Mouse (Mus musculus): ENCODE measurements at regions not wholly inside any gene's neighbourhood (a gene's known extent, or its start where the extent isn't known, plus 50 kb on each side); places are given as distances from the start of the nearest gene placed in this dataset.

- Histone ChIP-seq H3K4me2 (ENCODE audit: low read depth, low read length) (no peak overlapping the region), H3K4me1 (ENCODE audit: control insufficient read depth, insufficient read depth, low read length) (0 out of 2 replicates have a peak, but pooled peaks cover 4% of the 10 kb centered on the region), H3K27me3 (replicated peaks; ENCODE audit: control insufficient read depth, insufficient read depth, low read length) (no peaks in the 10 kb centered on the region), H3K9me3 (ENCODE audit: control insufficient read depth, low read length) (no peaks in the 10 kb centered on the region), H3K27ac (ENCODE audit: low read length) (no peak overlapping the region), H3K9ac (ENCODE audit: low read depth, low read length) (no peak overlapping the region), H3K36me3 (ENCODE audit: control insufficient read depth, insufficient read depth, low read length) (no peaks in the 10 kb centered on the region), H3K4me3 (ENCODE audit: low read length) (no peak overlapping the region)
- ATAC-seq, result no peak
- WGBS, result 32% methylated on average over 1 of the region's 1 CpGs
These were observed 51.9 kb upstream of the Lgalsl start for GRCm38 (mm10) chr11:20882756-20883155.

GRCm38 (mm10) chr11:20883907-20884306 is 53.1 kb upstream of the Lgalsl start:
- ATAC-seq, result peak; percentile 59
- Histone ChIP-seq H3K9me3 (ENCODE audit: control insufficient read depth, low read length) (no peaks in the 10 kb centered on the region), H3K9ac (ENCODE audit: low read depth, low read length) (no peak overlapping the region), H3K27ac (ENCODE audit: low read length) (no peak overlapping the region), H3K4me1 (ENCODE audit: control insufficient read depth, insufficient read depth, low read length) (no peaks in the 10 kb centered on the region), H3K4me3 (ENCODE audit: low read length) (no peak overlapping the region), H3K36me3 (ENCODE audit: control insufficient read depth, insufficient read depth, low read length) (no peaks in the 10 kb centered on the region), H3K4me2 (ENCODE audit: low read depth, low read length) (no peak overlapping the region), H3K27me3 (replicated peaks; ENCODE audit: control insufficient read depth, insufficient read depth, low read length) (no peaks in the 10 kb centered on the region)
- WGBS, result 61% methylated on average over 2 of the region's 2 CpGs

GRCm38 (mm10) chr11:20887044-20887443 is 56.2 kb upstream of the Lgalsl start:
- no peaks in the 10 kb centered on the region for H3K9me3 ChIP-seq (ENCODE audit: control insufficient read depth, low read length)
- WGBS, result 73% methylated on average over 2 of the region's 2 CpGs
- H3K27me3 ChIP-seq (replicated peaks; ENCODE audit: control insufficient read depth, insufficient read depth, low read length), result no peaks in the 10 kb centered on the region
- no peak overlapping the region for H3K4me2 ChIP-seq (ENCODE audit: low read depth, low read length)
- H3K27ac ChIP-seq (ENCODE audit: low read length), result no peak overlapping the region
- no peaks in the 10 kb centered on the region for H3K4me1 ChIP-seq (ENCODE audit: control insufficient read depth, insufficient read depth, low read length)
- H3K4me3 ChIP-seq (ENCODE audit: low read length), result no peak overlapping the region
- H3K9ac ChIP-seq (ENCODE audit: low read depth, low read length), result no peak overlapping the region
- no peaks in the 10 kb centered on the region for H3K36me3 ChIP-seq (ENCODE audit: control insufficient read depth, insufficient read depth, low read length)
- no peak for ATAC-seq

GRCm38 (mm10) chr11:20890479-20890878 is 59.6 kb upstream of the Lgalsl start:
- Histone ChIP-seq H3K36me3 (ENCODE audit: control insufficient read depth, insufficient read depth, low read length) (no peaks in the 10 kb centered on the region), H3K4me3 (ENCODE audit: low read length) (no peak overlapping the region), H3K4me1 (ENCODE audit: control insufficient read depth, insufficient read depth, low read length) (no peaks in the 10 kb centered on the region), H3K27ac (ENCODE audit: low read length) (no peak overlapping the region), H3K9ac (ENCODE audit: low read depth, low read length) (no peak overlapping the region), H3K9me3 (ENCODE audit: control insufficient read depth, low read length) (no peaks in the 10 kb centered on the region), H3K27me3 (replicated peaks; ENCODE audit: control insufficient read depth, insufficient read depth, low read length) (no peaks in the 10 kb centered on the region), H3K4me2 (ENCODE audit: low read depth, low read length) (no peak overlapping the region)
- no peak for ATAC-seq
- WGBS, result 64% methylated on average over 3 of the region's 3 CpGs

GRCm38 (mm10) chr11:20891711-20892110 is 60.9 kb upstream of the Lgalsl start:
- no peaks in the 10 kb centered on the region for H3K9me3 ChIP-seq (ENCODE audit: control insufficient read depth, low read length)
- no peak for ATAC-seq
- 79% methylated on average over 10 of the region's 10 CpGs for WGBS

GRCm38 (mm10) chr11:20896277-20897123 is 65.6 kb upstream of the Lgalsl start:
- Histone ChIP-seq H3K9me3 (ENCODE audit: control insufficient read depth, low read length) (no peaks in the 10 kb centered on the region), H3K27me3 (replicated peaks; ENCODE audit: control insufficient read depth, insufficient read depth, low read length) (no peaks in the 10 kb centered on the region), H3K9ac (ENCODE audit: low read depth, low read length) (peak overlapping the region; percentile 17; the same call in 1 of the 2 replicates), H3K36me3 (ENCODE audit: control insufficient read depth, insufficient read depth, low read length) (no peaks in the 10 kb centered on the region), H3K4me2 (ENCODE audit: low read depth, low read length) (no peak overlapping the region), H3K4me1 (ENCODE audit: control insufficient read depth, insufficient read depth, low read length) (peaks cover 19% of the 10 kb centered on the region; the same call in 1 of the 2 replicates), H3K27ac (ENCODE audit: low read length) (peak overlapping the region; percentile 24; the same call in 1 of the 2 replicates), H3K4me3 (ENCODE audit: low read length) (no peak overlapping the region)
- ATAC-seq, result peak; percentile 87
- WGBS, result 55% methylated on average over 11 of the region's 11 CpGs

More at GRCm38 (mm10) chr11:20891711-20892110, 60.9 kb upstream of the Lgalsl start:
- H3K27ac ChIP-seq (ENCODE audit: low read length), result no peak overlapping the region
- H3K27me3 ChIP-seq (replicated peaks; ENCODE audit: control insufficient read depth, insufficient read depth, low read length), result no peaks in the 10 kb centered on the region
- peaks cover 7% of the 10 kb centered on the region; the same call in 1 of the 2 replicates for H3K4me1 ChIP-seq (ENCODE audit: control insufficient read depth, insufficient read depth, low read length)
- H3K4me2 ChIP-seq (ENCODE audit: low read depth, low read length), result no peak overlapping the region
- H3K9ac ChIP-seq (ENCODE audit: low read depth, low read length), result no peak overlapping the region
- H3K4me3 ChIP-seq (ENCODE audit: low read length), result no peak overlapping the region
- H3K36me3 ChIP-seq (ENCODE audit: control insufficient read depth, insufficient read depth, low read length), result no peaks in the 10 kb centered on the region

- WGBS, result 82% methylated on average over 7 of the region's 7 CpGs
- Histone ChIP-seq H3K9ac (ENCODE audit: low read depth, low read length) (no peak overlapping the region), H3K4me2 (ENCODE audit: low read depth, low read length) (no peak overlapping the region), H3K4me1 (ENCODE audit: control insufficient read depth, insufficient read depth, low read length) (peaks cover 19% of the 10 kb centered on the region; the same call in 1 of the 2 replicates), H3K9me3 (ENCODE audit: control insufficient read depth, low read length) (no peaks in the 10 kb centered on the region), H3K27me3 (replicated peaks; ENCODE audit: control insufficient read depth, insufficient read depth, low read length) (no peaks in the 10 kb centered on the region), H3K27ac (ENCODE audit: low read length) (no peak overlapping the region), H3K36me3 (ENCODE audit: control insufficient read depth, insufficient read depth, low read length) (no peaks in the 10 kb centered on the region), H3K4me3 (ENCODE audit: low read length) (no peak overlapping the region)
- no peak for ATAC-seq
These were observed 66.6 kb upstream of the Lgalsl start for GRCm38 (mm10) chr11:20897468-20897867.

GRCm38 (mm10) chr11:20898558-20898957 is 67.7 kb upstream of the Lgalsl start:
- Histone ChIP-seq H3K27ac (ENCODE audit: low read length) (no peak overlapping the region), H3K4me1 (ENCODE audit: control insufficient read depth, insufficient read depth, low read length) (peaks cover 19% of the 10 kb centered on the region; the same call in 1 of the 2 replicates), H3K9ac (ENCODE audit: low read depth, low read length) (no peak overlapping the region), H3K36me3 (ENCODE audit: control insufficient read depth, insufficient read depth, low read length) (no peaks in the 10 kb centered on the region), H3K9me3 (ENCODE audit: control insufficient read depth, low read length) (no peaks in the 10 kb centered on the region), H3K27me3 (replicated peaks; ENCODE audit: control insufficient read depth, insufficient read depth, low read length) (no peaks in the 10 kb centered on the region), H3K4me2 (ENCODE audit: low read depth, low read length) (no peak overlapping the region), H3K4me3 (ENCODE audit: low read length) (no peak overlapping the region)
- WGBS, result 57% methylated on average over 4 of the region's 4 CpGs
- peak; percentile 60; the same call in 1 of the 2 replicates for ATAC-seq

GRCm38 (mm10) chr11:20899766-20900165 is 68.9 kb upstream of the Lgalsl start:
- Histone ChIP-seq H3K9me3 (ENCODE audit: control insufficient read depth, low read length) (no peaks in the 10 kb centered on the region), H3K4me1 (ENCODE audit: control insufficient read depth, insufficient read depth, low read length) (peaks cover 19% of the 10 kb centered on the region; the same call in 1 of the 2 replicates), H3K9ac (ENCODE audit: low read depth, low read length) (no peak overlapping the region), H3K27ac (ENCODE audit: low read length) (no peak overlapping the region), H3K27me3 (replicated peaks; ENCODE audit: control insufficient read depth, insufficient read depth, low read length) (no peaks in the 10 kb centered on the region), H3K36me3 (ENCODE audit: control insufficient read depth, insufficient read depth, low read length) (no peaks in the 10 kb centered on the region), H3K4me2 (ENCODE audit: low read depth, low read length) (no peak overlapping the region), H3K4me3 (ENCODE audit: low read length) (no peak overlapping the region)
- 89% methylated on average over 6 of the region's 6 CpGs for WGBS
- no peak for ATAC-seq
